Mouse (Mus musculus) intestine, embryonic 15.5 days (tissue): ENCODE data around the gene D130043K22Rik. TPM values are rescaled to one million over a fixed set of nuclear protein-coding genes. Genes with fewer than 3 reads are reported as not detected.

Source experiments
- ATAC-seq: fragments of 200-750 bp; cut with Nextera tagmentation; 2 replicates; pipeline ENCODE4 v1.8.0; 2017; ENCODE audit warnings: moderate TSS enrichment, moderate library complexity
- H3K27ac ChIP-seq: fragments of 300-500 bp; sonication (generic); 2 replicates; pipeline ENCODE4 v1.5.1; 2015; ENCODE audit warnings: mild to moderate bottlenecking, inconsistent platforms
- H3K27me3 ChIP-seq: fragments of 300-500 bp; sonication (generic); replicated peaks from 2 replicates; pipeline ENCODE4 v1.6.1; 2015; ENCODE audit warnings: inconsistent platforms
- H3K36me3 ChIP-seq: fragments of 300-500 bp; sonication (generic); 2 replicates; pipeline ENCODE4 v1.6.1; 2015; ENCODE audit warnings: inconsistent platforms
- H3K4me1 ChIP-seq: fragments of 300-500 bp; sonication (generic); replicated peaks from 2 replicates; pipeline ENCODE4 v1.6.1; 2015; ENCODE audit warnings: inconsistent platforms
- H3K4me2 ChIP-seq: fragments of 300-500 bp; sonication (generic); replicated peaks from 2 replicates; pipeline ENCODE4 v1.6.1; 2015; ENCODE audit warnings: mild to moderate bottlenecking, inconsistent platforms
- H3K4me3 ChIP-seq: fragments of 300-500 bp; sonication (generic); replicated peaks from 2 replicates; pipeline ENCODE4 v1.5.1; 2015; ENCODE audit warnings: inconsistent platforms
- H3K9ac ChIP-seq: fragments of 300-500 bp; sonication (generic); 2 replicates; pipeline ENCODE4 v1.6.1; 2015; ENCODE audit warnings: inconsistent platforms
- H3K9me3 ChIP-seq: fragments of 300-500 bp; sonication (generic); 2 replicates; pipeline ENCODE4 v1.6.1; 2016; ENCODE audit warnings: inconsistent platforms
- WGBS: fragments of 180-500 bp; shearing (Covaris S2); methylation state at CpG from one replicate; pipeline ENCODE4 v1.1.7; 2015; 5-methylcytosine and 5-hydroxymethylcytosine counted together
- polyA plus RNA-seq: library from polyadenylated mRNA; unstranded; fragments of >200 nt; fragmentation: Nextera tagmentation; extraction: Ambion mirVana; gene quantifications from 2 replicates; pipeline ENCODE4 v1.2.1, GENCODE M21; 2015

The D130043K22Rik gene
- polyA plus RNA-seq, 1 experiment from 2014 or later = 1.2 TPM

- H3K9me3 ChIP-seq = no peaks in the 10 kb centered on the region
- no peak for ATAC-seq
- H3K4me3 ChIP-seq = no peak overlapping the region
- H3K36me3 ChIP-seq = no peaks in the 10 kb centered on the region
- H3K27ac ChIP-seq = no peak overlapping the region
- no peak overlapping the region for H3K9ac ChIP-seq
- WGBS = 68% methylated on average over 3 of the region's 3 CpGs
- no peak overlapping the region for H3K4me2 ChIP-seq
- no peaks in the 10 kb centered on the region for H3K27me3 ChIP-seq
- peaks cover 3% of the 10 kb centered on the region for H3K4me1 ChIP-seq
Measured at GRCm38 (mm10) chr13:24839831-24840230, 5.1 kb upstream of the D130043K22Rik start.

- H3K4me1 ChIP-seq = peaks cover 6% of the 10 kb centered on the region
- H3K27ac ChIP-seq = no peak overlapping the region
- H3K36me3 ChIP-seq = no peaks in the 10 kb centered on the region
- H3K27me3 ChIP-seq = no peaks in the 10 kb centered on the region
- no peak overlapping the region for H3K4me2 ChIP-seq
- H3K9ac ChIP-seq = no peak overlapping the region
- ATAC-seq = no peak
- WGBS = 69% methylated on average over 3 of the region's 3 CpGs
- H3K4me3 ChIP-seq = no peak overlapping the region
- H3K9me3 ChIP-seq = no peaks in the 10 kb centered on the region
Measured at GRCm38 (mm10) chr13:24841702-24842101, 3.2 kb upstream of the D130043K22Rik start.

- 0 out of 2 replicates have a peak overlapping the region, but pooled peaks have one; percentile 4 for H3K27ac ChIP-seq
- H3K9me3 ChIP-seq = no peaks in the 10 kb centered on the region
- H3K27me3 ChIP-seq = no peaks in the 10 kb centered on the region
- H3K9ac ChIP-seq = no peak overlapping the region
- no peaks in the 10 kb centered on the region for H3K36me3 ChIP-seq
- H3K4me3 ChIP-seq = no peak overlapping the region
- no peak overlapping the region for H3K4me2 ChIP-seq
- peak; percentile 67 for ATAC-seq
- H3K4me1 ChIP-seq = peaks cover 6% of the 10 kb centered on the region
- WGBS = 63% methylated on average over 4 of the region's 4 CpGs
Measured at GRCm38 (mm10) chr13:24849318-24849717, 4.4 kb downstream of the D130043K22Rik start.

- peaks cover under 1% of the 10 kb centered on the region; the same call in 1 of the 2 replicates for H3K4me1 ChIP-seq
- no peak overlapping the region for H3K4me2 ChIP-seq
- no peaks in the 10 kb centered on the region for H3K27me3 ChIP-seq
- 68% methylated on average over 2 of the region's 2 CpGs for WGBS
- H3K36me3 ChIP-seq = no peaks in the 10 kb centered on the region
- H3K4me3 ChIP-seq = no peak overlapping the region
- H3K9ac ChIP-seq = no peak overlapping the region
- peak; percentile 65 for ATAC-seq
- H3K9me3 ChIP-seq = no peaks in the 10 kb centered on the region
- H3K27ac ChIP-seq = 0 out of 2 replicates have a peak overlapping the region, but pooled peaks have one; percentile 17
Measured at GRCm38 (mm10) chr13:24851989-24852388, 7.1 kb downstream of the D130043K22Rik start.

GRCm38 (mm10) chr13:24852570-24852969 is 7.6 kb downstream of the D130043K22Rik start:
- no peaks in the 10 kb centered on the region for H3K27me3 ChIP-seq
- H3K9ac ChIP-seq = no peak overlapping the region
- H3K4me3 ChIP-seq = no peak overlapping the region
- no peak overlapping the region for H3K4me2 ChIP-seq
- no peak overlapping the region for H3K27ac ChIP-seq
- WGBS = 77% methylated on average over 3 of the region's 3 CpGs
- peaks cover 6% of the 10 kb centered on the region for H3K4me1 ChIP-seq
- no peaks in the 10 kb centered on the region for H3K9me3 ChIP-seq
- no peaks in the 10 kb centered on the region for H3K36me3 ChIP-seq
- ATAC-seq = 0 out of 2 replicates have a peak, but pooled peaks have one; percentile 7

GRCm38 (mm10) chr13:24859115-24859514 is 14.2 kb downstream of the D130043K22Rik start:
- Histone ChIP-seq H3K9ac (no peak overlapping the region), H3K4me2 (no peak overlapping the region), H3K4me1 (peaks cover 15% of the 10 kb centered on the region; the same call in 1 of the 2 replicates), H3K4me3 (no peak overlapping the region), H3K27me3 (no peaks in the 10 kb centered on the region), H3K9me3 (no peaks in the 10 kb centered on the region), H3K27ac (no peak overlapping the region), H3K36me3 (no peaks in the 10 kb centered on the region)
- peak; percentile 70 for ATAC-seq

GRCm38 (mm10) chr13:24861084-24861483 is 16.1 kb downstream of the D130043K22Rik start:
- 66% methylated on average over 12 of the region's 12 CpGs for WGBS
- no peak overlapping the region for H3K9ac ChIP-seq
- H3K4me3 ChIP-seq = no peak overlapping the region
- H3K4me1 ChIP-seq = peaks cover 24% of the 10 kb centered on the region
- H3K4me2 ChIP-seq = no peak overlapping the region
- ATAC-seq = peak; percentile 59
- H3K27me3 ChIP-seq = no peaks in the 10 kb centered on the region
- no peaks in the 10 kb centered on the region for H3K36me3 ChIP-seq
- H3K27ac ChIP-seq = no peak overlapping the region
- no peaks in the 10 kb centered on the region for H3K9me3 ChIP-seq

GRCm38 (mm10) chr13:24862021-24862420 is 17.1 kb downstream of the D130043K22Rik start:
- Histone ChIP-seq H3K4me3 (no peak overlapping the region), H3K9ac (no peak overlapping the region), H3K36me3 (no peaks in the 10 kb centered on the region), H3K27ac (no peak overlapping the region), H3K4me1 (peaks cover 29% of the 10 kb centered on the region), H3K4me2 (no peak overlapping the region), H3K9me3 (no peaks in the 10 kb centered on the region), H3K27me3 (no peaks in the 10 kb centered on the region)
- 56% methylated on average over 7 of the region's 7 CpGs for WGBS
- ATAC-seq = no peak

- no peak for ATAC-seq
- 70% methylated on average over 7 of the region's 7 CpGs for WGBS
Measured at GRCm38 (mm10) chr13:24862520-24862919, 17.6 kb downstream of the D130043K22Rik start.

GRCm38 (mm10) chr13:24866430-24867402 is 21.8 kb downstream of the D130043K22Rik start:
- WGBS = 44% methylated on average over 9 of the region's 9 CpGs
- peak overlapping the region; percentile 57 for H3K27ac ChIP-seq
- H3K4me3 ChIP-seq = no peak overlapping the region
- H3K36me3 ChIP-seq = no peaks in the 10 kb centered on the region
- peaks cover 15% of the 10 kb centered on the region for H3K4me1 ChIP-seq
- H3K27me3 ChIP-seq = no peaks in the 10 kb centered on the region
- ATAC-seq = peak; percentile 91
- H3K9me3 ChIP-seq = no peaks in the 10 kb centered on the region
- no peak overlapping the region for H3K9ac ChIP-seq
- H3K4me2 ChIP-seq = no peak overlapping the region

More at GRCm38 (mm10) chr13:24862520-24862919, 17.6 kb downstream of the D130043K22Rik start:
- H3K36me3 ChIP-seq = no peaks in the 10 kb centered on the region
- H3K27me3 ChIP-seq = no peaks in the 10 kb centered on the region
- H3K4me1 ChIP-seq = peaks cover 24% of the 10 kb centered on the region
- no peak overlapping the region for H3K4me2 ChIP-seq
- no peak overlapping the region for H3K4me3 ChIP-seq
- H3K9me3 ChIP-seq = no peaks in the 10 kb centered on the region
- H3K27ac ChIP-seq = no peak overlapping the region
- H3K9ac ChIP-seq = no peak overlapping the region

GRCm38 (mm10) chr13:24867789-24868188 is 22.9 kb downstream of the D130043K22Rik start:
- Histone ChIP-seq H3K27ac (no peak overlapping the region), H3K4me3 (no peak overlapping the region), H3K27me3 (no peaks in the 10 kb centered on the region), H3K4me1 (peaks cover 15% of the 10 kb centered on the region), H3K9ac (no peak overlapping the region), H3K9me3 (no peaks in the 10 kb centered on the region), H3K36me3 (no peaks in the 10 kb centered on the region), H3K4me2 (no peak overlapping the region)
- WGBS = 85% methylated on average over 10 of the region's 10 CpGs
- ATAC-seq = no peak

- H3K27me3 ChIP-seq = no peaks in the 10 kb centered on the region
- no peak for ATAC-seq
- H3K36me3 ChIP-seq = no peaks in the 10 kb centered on the region
Measured at GRCm38 (mm10) chr13:24868233-24868632, 23.3 kb downstream of the D130043K22Rik start.

More at GRCm38 (mm10) chr13:24868233-24868632, 23.3 kb downstream of the D130043K22Rik start:
- H3K4me2 ChIP-seq = no peak overlapping the region
- no peaks in the 10 kb centered on the region for H3K9me3 ChIP-seq
- no peak overlapping the region for H3K27ac ChIP-seq
- 89% methylated on average over 7 of the region's 7 CpGs for WGBS
- H3K4me1 ChIP-seq = peaks cover 15% of the 10 kb centered on the region
- no peak overlapping the region for H3K9ac ChIP-seq
- no peak overlapping the region for H3K4me3 ChIP-seq
